Mouse (Mus musculus): Measurements from ENCODE around the gene Map3k5.
"Not testable (repeated sequence)": the region's sequence is repeated elsewhere in the genome, so short reads cannot be mapped to it uniquely, and the experiment has no call there.

The Map3k5 gene

GRCm38 (mm10) chr10:19934384-19935294 is at the start of gene Map3k5:
TSS of gene Map3k5 (plus strand) at chr10:19934472.
- DNase-seq (ENCODE audit: low spot score): peak; percentile 33

GRCm38 (mm10) chr10:19886249-19886648 is 48.0 kb upstream of the Map3k5 start:
- DNase-seq (ENCODE audit: low spot score): no peak

- DNase-seq (ENCODE audit: low spot score): no peak
These were observed 44.4 kb upstream of the Map3k5 start for GRCm38 (mm10) chr10:19889908-19890307.

- DNase-seq (ENCODE audit: low spot score): no peak
These were observed 42.6 kb upstream of the Map3k5 start for GRCm38 (mm10) chr10:19891686-19892085.

- DNase-seq (ENCODE audit: low spot score): no peak
These were observed 41.1 kb upstream of the Map3k5 start for GRCm38 (mm10) chr10:19893146-19893545.

- peak; percentile 30 for DNase-seq (ENCODE audit: low spot score)
These were observed 40.3 kb upstream of the Map3k5 start for GRCm38 (mm10) chr10:19893976-19894375.

- DNase-seq (ENCODE audit: low spot score): no peak
These were observed 34.1 kb upstream of the Map3k5 start for GRCm38 (mm10) chr10:19900191-19900590.

GRCm38 (mm10) chr10:19901992-19902391 is 32.3 kb upstream of the Map3k5 start:
- DNase-seq (ENCODE audit: low spot score): no peak

GRCm38 (mm10) chr10:19904077-19904820 is 30.0 kb upstream of the Map3k5 start:
- DNase-seq (ENCODE audit: low spot score): no peak

- DNase-seq (ENCODE audit: low spot score): peak; percentile 86
These were observed 26.9 kb upstream of the Map3k5 start, which contains the start of gene Pex7 for GRCm38 (mm10) chr10:19907246-19907804. TSS of gene Pex7 (minus strand) at chr10:19907689.

- no peak for DNase-seq (ENCODE audit: low spot score)
These were observed 26.2 kb upstream of the Map3k5 start for GRCm38 (mm10) chr10:19908076-19908475.

- DNase-seq (ENCODE audit: low spot score): no peak
These were observed 23.8 kb upstream of the Map3k5 start for GRCm38 (mm10) chr10:19910516-19910915.

GRCm38 (mm10) chr10:19911583-19911982 is 22.7 kb upstream of the Map3k5 start:
- no peak for DNase-seq (ENCODE audit: low spot score)

- no peak for DNase-seq (ENCODE audit: low spot score)
These were observed 20.5 kb upstream of the Map3k5 start for GRCm38 (mm10) chr10:19913806-19914205.

GRCm38 (mm10) chr10:19915301-19915700 is 19.0 kb upstream of the Map3k5 start:
- DNase-seq (ENCODE audit: low spot score): peak; percentile 30

- DNase-seq (ENCODE audit: low spot score): no peak
These were observed 11.9 kb upstream of the Map3k5 start for GRCm38 (mm10) chr10:19922410-19922809.

- DNase-seq (ENCODE audit: low spot score): no peak
These were observed 10.0 kb upstream of the Map3k5 start for GRCm38 (mm10) chr10:19924256-19924655.

GRCm38 (mm10) chr10:19926391-19926897 is 7.8 kb upstream of the Map3k5 start:
- DNase-seq (ENCODE audit: low spot score): not testable (repeated sequence)

GRCm38 (mm10) chr10:19928205-19928604 is 6.1 kb upstream of the Map3k5 start:
- no peak for DNase-seq (ENCODE audit: low spot score)

- no peak for DNase-seq (ENCODE audit: low spot score)
These were observed 1.3 kb upstream of the Map3k5 start for GRCm38 (mm10) chr10:19932986-19933385.

GRCm38 (mm10) chr10:19933511-19934383 is 525 bp upstream of the Map3k5 start:
- DNase-seq (ENCODE audit: low spot score): peak; percentile 69

GRCm38 (mm10) chr10:19935295-19935623 is 987 bp downstream of the Map3k5 start:
- no peak for DNase-seq (ENCODE audit: low spot score)
